Mouse (Mus musculus) thymus, postnatal 14 days (tissue): ENCODE data around the gene Cct4.

ENCODE experiments used
- DNase-seq: peaks from one replicate; pipeline ENCODE4 v3.0.0; 2021

Gene Cct4

GRCm38 (mm10) chr11:23047663-23048582 lies 57.6 kb downstream of the Cct4 start:
- DNase-seq = no peak

- no peak for DNase-seq
These were observed 59.3 kb downstream of the Cct4 start for GRCm38 (mm10) chr11:23049642-23050041.

GRCm38 (mm10) chr11:23052353-23052752 lies 62.0 kb downstream of the Cct4 start:
- DNase-seq = no peak
